Mouse (Mus musculus): ENCODE data around the gene Xlr5b.
"Not testable (repeated sequence)": the region's sequence is repeated elsewhere in the genome, so short reads cannot be mapped to it uniquely, and the experiment has no call there.

Xlr5b gene
- long read RNA-seq, experiment 1: 0 reads
- long read RNA-seq, experiment 2: 0 reads

DNA sequence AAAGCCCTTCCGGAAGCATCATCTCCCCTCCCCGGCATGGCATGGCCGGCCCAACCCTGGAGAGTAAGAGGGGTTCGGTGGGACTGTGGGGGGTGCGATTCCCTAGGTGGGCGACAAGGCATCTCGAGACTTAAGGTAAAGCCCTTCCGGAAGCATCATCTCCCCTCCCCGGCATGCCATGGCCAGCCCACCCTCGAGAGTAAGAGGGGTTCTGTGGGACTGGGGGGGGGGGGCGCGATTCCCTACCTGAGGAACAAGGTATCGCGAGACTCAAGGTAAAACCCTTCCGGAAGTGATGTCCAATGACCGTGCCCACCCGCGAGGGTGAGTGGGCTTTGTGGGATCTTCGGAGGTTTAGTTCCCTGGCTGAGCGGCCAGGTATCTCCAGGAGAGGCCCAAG, at the start of gene Xlr5b:
TSS of gene Xlr5b (plus strand) at position 301 of the 400 bp plus-strand sequence.
- intact Hi-C loops (cut with DNase I): not testable (repeated sequence)

DNA sequence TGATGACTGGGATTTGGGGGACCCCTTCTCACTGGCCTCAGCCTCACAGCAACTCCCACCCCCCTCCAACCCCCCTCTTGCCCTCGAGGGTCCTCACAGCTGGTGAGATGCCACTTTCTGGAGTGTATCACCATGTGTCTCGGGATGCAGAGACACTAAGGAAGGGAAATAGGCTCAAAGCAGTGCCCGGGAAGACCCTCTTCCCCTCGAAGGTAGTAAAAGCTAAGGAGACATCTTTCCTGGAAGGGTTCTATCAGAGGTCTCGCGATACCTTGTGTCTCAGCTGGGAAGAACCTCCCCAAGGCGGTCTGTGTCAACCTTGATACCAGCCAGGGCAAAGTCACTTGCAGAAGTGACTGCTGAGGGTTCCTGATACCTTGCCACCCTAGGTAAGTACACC, 31.8 kb upstream of the Xlr5b start, which contains the start of gene Gm14685:
TSS of gene Gm14685 (plus strand) at position 301 of the 400 bp plus-strand sequence.
- intact Hi-C loops (cut with DNase I): not testable (repeated sequence)

DNA sequence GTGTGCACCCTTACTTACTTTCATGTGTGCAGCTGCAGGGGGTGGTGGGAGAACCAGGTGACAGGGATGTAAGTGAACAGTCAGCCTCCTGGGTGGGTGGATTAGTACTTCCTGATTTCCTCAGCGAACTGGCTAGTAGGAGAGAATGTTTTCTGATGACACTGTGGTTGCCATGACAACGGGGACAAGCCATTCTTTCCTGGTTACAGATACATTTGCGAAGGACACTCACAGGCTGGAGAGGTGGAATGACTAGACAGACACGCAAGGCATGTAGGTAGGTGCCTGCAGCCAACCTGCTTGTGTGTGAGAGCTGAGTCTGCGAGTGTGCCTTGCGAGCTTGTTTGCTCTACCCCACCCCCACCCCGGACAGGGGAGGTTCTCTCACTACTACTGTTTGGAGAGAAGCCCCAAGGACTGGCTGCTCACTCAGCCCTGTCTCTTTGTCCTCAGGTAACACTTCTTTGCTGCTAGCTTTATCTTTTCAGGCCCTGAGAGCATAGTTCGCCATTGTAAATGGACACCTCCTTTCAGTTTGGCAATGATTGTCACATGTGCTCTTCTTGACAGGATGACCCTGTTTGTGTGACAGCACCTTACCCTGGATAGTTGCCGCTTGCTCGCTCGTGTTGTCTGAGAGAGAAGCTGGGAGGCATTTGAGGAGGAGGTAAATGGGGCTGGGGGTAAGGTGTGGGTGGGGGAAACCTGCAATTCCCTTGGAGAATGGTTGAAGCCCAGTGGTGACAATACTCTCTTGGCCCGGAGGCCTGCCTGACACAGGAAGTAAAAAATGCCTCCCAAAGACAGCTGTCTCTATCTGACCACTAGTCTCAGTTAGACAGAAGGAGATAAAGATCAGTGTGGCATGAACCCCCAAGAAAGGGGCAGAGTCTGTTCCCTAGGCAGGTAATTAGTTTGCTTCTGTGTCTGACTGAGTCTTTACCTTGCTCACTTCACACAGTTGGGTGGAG, 25.5 kb upstream of the Xlr5b start:
- intact Hi-C loops (cut with DNase I): not testable (repeated sequence)

DNA sequence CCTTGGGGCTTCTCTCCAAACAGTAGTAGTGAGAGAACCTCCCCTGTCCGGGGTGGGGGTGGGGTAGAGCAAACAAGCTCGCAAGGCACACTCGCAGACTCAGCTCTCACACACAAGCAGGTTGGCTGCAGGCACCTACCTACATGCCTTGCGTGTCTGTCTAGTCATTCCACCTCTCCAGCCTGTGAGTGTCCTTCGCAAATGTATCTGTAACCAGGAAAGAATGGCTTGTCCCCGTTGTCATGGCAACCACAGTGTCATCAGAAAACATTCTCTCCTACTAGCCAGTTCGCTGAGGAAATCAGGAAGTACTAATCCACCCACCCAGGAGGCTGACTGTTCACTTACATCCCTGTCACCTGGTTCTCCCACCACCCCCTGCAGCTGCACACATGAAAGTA, 5.4 kb upstream of the Xlr5b start:
- intact Hi-C loops (cut with DNase I): not testable (repeated sequence)

DNA sequence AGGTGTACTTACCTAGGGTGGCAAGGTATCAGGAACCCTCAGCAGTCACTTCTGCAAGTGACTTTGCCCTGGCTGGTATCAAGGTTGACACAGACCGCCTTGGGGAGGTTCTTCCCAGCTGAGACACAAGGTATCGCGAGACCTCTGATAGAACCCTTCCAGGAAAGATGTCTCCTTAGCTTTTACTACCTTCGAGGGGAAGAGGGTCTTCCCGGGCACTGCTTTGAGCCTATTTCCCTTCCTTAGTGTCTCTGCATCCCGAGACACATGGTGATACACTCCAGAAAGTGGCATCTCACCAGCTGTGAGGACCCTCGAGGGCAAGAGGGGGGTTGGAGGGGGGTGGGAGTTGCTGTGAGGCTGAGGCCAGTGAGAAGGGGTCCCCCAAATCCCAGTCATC, 754 bp downstream of the Xlr5b start, which contains the start of gene DXBay18:
TSS of gene DXBay18 (minus strand) at position 101 of the 400 bp plus-strand sequence.
- intact Hi-C loops (cut with DNase I): not testable (repeated sequence)

DNA sequence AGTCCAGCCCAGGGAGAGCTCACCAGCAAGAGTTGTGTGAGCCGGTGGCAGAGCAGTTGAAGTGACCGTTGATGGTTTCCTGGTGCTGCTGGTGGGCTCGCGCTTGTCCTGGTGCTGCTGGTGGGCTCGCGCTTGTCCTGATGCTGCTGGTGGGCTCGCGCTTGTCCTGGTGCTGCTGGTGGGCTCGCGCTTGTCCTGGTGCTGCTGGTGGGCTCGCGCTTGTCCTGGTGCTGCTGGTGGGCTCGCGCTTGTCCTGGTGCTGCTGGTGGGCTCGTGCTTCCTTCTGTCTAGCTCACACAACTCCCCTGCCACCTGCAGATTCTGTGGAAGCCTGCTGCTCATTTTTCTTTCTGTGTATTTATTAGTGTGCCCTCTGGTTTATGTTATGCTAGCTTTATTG, 28.3 kb downstream of the Xlr5b start, which contains the start of gene Spin2d:
TSS of gene Spin2d (minus strand) at position 101 of the 400 bp plus-strand sequence.
- intact Hi-C loops (cut with DNase I): not testable (repeated sequence)

DNA sequence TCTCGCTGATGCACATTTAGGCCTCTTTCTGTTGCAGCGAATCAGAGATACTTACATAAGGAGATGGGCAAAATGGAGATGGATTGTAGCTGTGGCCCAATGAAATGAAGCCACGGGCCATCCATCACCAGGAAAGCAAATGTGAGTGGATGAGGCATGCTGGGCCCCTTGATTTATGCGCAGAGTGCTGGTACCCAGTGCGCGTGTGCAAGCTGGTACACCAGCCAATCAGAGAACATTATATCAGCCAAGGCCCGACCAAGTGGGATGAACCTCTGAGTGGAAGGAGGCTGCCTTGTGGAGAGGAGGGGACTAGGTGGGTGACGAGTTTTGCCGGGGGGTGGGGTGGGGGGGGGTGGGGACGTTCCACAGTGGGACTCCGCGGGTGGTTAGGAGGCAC, 43.3 kb downstream of the Xlr5b start, which contains the start of gene Xlr3b:
TSS of gene Xlr3b (plus strand) at position 274 of the 400 bp plus-strand sequence.
- intact Hi-C loops (cut with DNase I): not testable (repeated sequence)
